Mouse (Mus musculus) heart, postnatal 14 days (tissue): Measurements from ENCODE around the gene Fstl1. TPM values are rescaled to one million over a fixed set of nuclear protein-coding genes. Genes with fewer than 3 reads are reported as not detected.
A peak's percentile ranks its signal among the peaks of the same experiment; 100 is the strongest.

Experiments
- DNase-seq, 2 experiments: peaks; one replicate each; pipeline ENCODE4 v3.0.0; 2021 to 2022
- intact Hi-C: fragments of 180-260 bp; cut with DNase I; formaldehyde crosslinking; loops from one replicate; pipeline ENCODE4 v1.15.1; 2025
- total RNA-seq, 2 experiments: library from RNA; stranded (reverse); gene quantifications; 2 replicates each; pipeline ENCODE4 v1.2.3; 2021

Fstl1 gene
- total RNA-seq, 2 experiments from 2014 or later, result 221 to 228 TPM

- intact Hi-C loops, result loop anchor here (2.0 to 5.0 kb wide), 2 partner anchors 53 to 129 kb away; partner anchors contain the start of gene Lrrc58
- DNase-seq, result no peak
Measured at GRCm38 (mm10) chr16:37813691-37814382, 37.2 kb downstream of the Fstl1 start.

- DNase-seq, result peak; percentile 60 to 70
- intact Hi-C loops, result loop anchor here (5.0 kb wide), 1 partner anchor 53 kb away; the partner anchor contains the start of gene Lrrc58
Measured at GRCm38 (mm10) chr16:37814383-37814971, 37.8 kb downstream of the Fstl1 start.

GRCm38 (mm10) chr16:37817986-37818385 is 41.3 kb downstream of the Fstl1 start:
- intact Hi-C loops, result no loop called here

GRCm38 (mm10) chr16:37823949-37824348 is 47.3 kb downstream of the Fstl1 start:
- DNase-seq, result no peak
- intact Hi-C loops, result no loop called here

More at GRCm38 (mm10) chr16:37817986-37818385, 41.3 kb downstream of the Fstl1 start:
- DNase-seq, result no peak

GRCm38 (mm10) chr16:37824778-37825505 is 48.3 kb downstream of the Fstl1 start:
- no peak for DNase-seq
- intact Hi-C loops, result no loop called here

GRCm38 (mm10) chr16:37826286-37826685 is 49.6 kb downstream of the Fstl1 start:
- no peak for DNase-seq
- intact Hi-C loops, result no loop called here

- intact Hi-C loops, result no loop called here
- no peak for DNase-seq
Measured at GRCm38 (mm10) chr16:37831041-37831440, 54.4 kb downstream of the Fstl1 start.

- DNase-seq, result no peak
- intact Hi-C loops, result no loop called here
Measured at GRCm38 (mm10) chr16:37837571-37837970, 60.9 kb downstream of the Fstl1 start.

- intact Hi-C loops, result no loop called here
- DNase-seq, result no peak
Measured at GRCm38 (mm10) chr16:37842439-37842838, 65.8 kb downstream of the Fstl1 start.

GRCm38 (mm10) chr16:37843740-37844139 is 67.1 kb downstream of the Fstl1 start:
- intact Hi-C loops, result no loop called here
- no peak for DNase-seq

- peak in 1 of 2 experiments; percentile 32 for DNase-seq
- intact Hi-C loops, result no loop called here
Measured at GRCm38 (mm10) chr16:37845202-37845925, 68.7 kb downstream of the Fstl1 start.

GRCm38 (mm10) chr16:37847081-37847480 is 70.4 kb downstream of the Fstl1 start:
- no peak for DNase-seq
- intact Hi-C loops, result no loop called here

GRCm38 (mm10) chr16:37851366-37851765 is 74.7 kb downstream of the Fstl1 start:
- peak; percentile 27 to 37 for DNase-seq
- intact Hi-C loops, result no loop called here

- intact Hi-C loops, result no loop called here
- DNase-seq, result peak; percentile 24 to 35
Measured at GRCm38 (mm10) chr16:37853279-37853678, 76.6 kb downstream of the Fstl1 start.

GRCm38 (mm10) chr16:37854054-37854453 is 77.4 kb downstream of the Fstl1 start:
- no peak for DNase-seq
- intact Hi-C loops, result no loop called here

- intact Hi-C loops, result no loop called here
- DNase-seq, result no peak
Measured at GRCm38 (mm10) chr16:37854593-37854992, 77.9 kb downstream of the Fstl1 start.

- no peak for DNase-seq
- intact Hi-C loops, result no loop called here
Measured at GRCm38 (mm10) chr16:37855583-37855982, 78.9 kb downstream of the Fstl1 start.

GRCm38 (mm10) chr16:37856327-37856726 is 79.7 kb downstream of the Fstl1 start:
- intact Hi-C loops, result no loop called here
- DNase-seq, result no peak

GRCm38 (mm10) chr16:37857495-37857894 is 80.8 kb downstream of the Fstl1 start:
- intact Hi-C loops, result no loop called here
- DNase-seq, result no peak

GRCm38 (mm10) chr16:37860213-37860612 is 83.5 kb downstream of the Fstl1 start:
- DNase-seq, result no peak
- intact Hi-C loops, result no loop called here

GRCm38 (mm10) chr16:37861029-37861428 is 84.4 kb downstream of the Fstl1 start, which contains the start of gene Gm36028:
Gene Gm36028 (minus strand): TSS chr16:37861146.
- intact Hi-C loops, result no loop called here
- DNase-seq, result no peak
